Comparison of ENCODE assay signal across 10 mouse cellular contexts in genomic region chr1:187907871-187908270, GRCm38 (mm10).
A peak's percentile ranks its signal among the peaks of the same experiment; 100 is the strongest.
DNase-seq lines count a peak whose midpoint lies in the region; ATAC-seq lines count a peak whose summit lies in the region.
"Had no signal": no experiment of that assay in that cellular context is flagged by ENCODE, and none has a peak within 500 bp of the region (broad histone marks: within the 10 kb centered on the region; RNA-seq: fewer than 3 reads in every experiment).

No protein-coding gene starts in this region.

- H3K4me1 ChIP-seq in kidney, embryonic 14.5 days (ENCODE audit: control insufficient read depth, insufficient read depth, low read length): 0 out of 2 replicates have a peak, but pooled peaks cover 10% of the 10 kb centered on the region
- H3K4me1 ChIP-seq in limb, embryonic 11.5 days (ENCODE audit: control insufficient read depth, insufficient read depth, low read length): peaks cover 8% of the 10 kb centered on the region; the same call in 1 of the 2 replicates

- 6% methylated on average over 3 of the region's 3 CpGs for WGBS in kidney, embryonic 14.5 days
- 2% methylated on average over 3 of the region's 3 CpGs for WGBS in limb, embryonic 11.5 days

- no peak overlapping the region for H3K4me2 ChIP-seq in kidney, embryonic 14.5 days (replicated peaks; ENCODE audit: low read depth, low read length)
- no peak overlapping the region for H3K4me2 ChIP-seq in limb, embryonic 11.5 days (ENCODE audit: low read depth, severe bottlenecking)
- H3K4me2 ChIP-seq: hindbrain, embryonic 12.5 days had no signal

- ATAC-seq in kidney, embryonic 14.5 days (ENCODE audit: low FRiP score, low TSS enrichment): peak; percentile 90
- ATAC-seq in limb, embryonic 11.5 days (ENCODE audit: insufficient number of reproducible peaks, low FRiP score, low TSS enrichment, low read depth): peak; percentile 82

- H3K9ac ChIP-seq in kidney, embryonic 14.5 days (ENCODE audit: low read depth, low read length): no peak overlapping the region
- no peak overlapping the region for H3K9ac ChIP-seq in limb, embryonic 11.5 days (ENCODE audit: low read length)
- H3K9ac ChIP-seq: hindbrain, embryonic 12.5 days had no signal

- no peaks in the 10 kb centered on the region for H3K36me3 ChIP-seq in kidney, embryonic 14.5 days (ENCODE audit: control insufficient read depth, insufficient read depth, low read length)
- H3K36me3 ChIP-seq in limb, embryonic 11.5 days (ENCODE audit: control insufficient read depth, insufficient read depth, low read length): no peaks in the 10 kb centered on the region
- H3K36me3 ChIP-seq: hindbrain, embryonic 12.5 days had no signal

- no peaks in the 10 kb centered on the region for H3K27me3 ChIP-seq in kidney, embryonic 14.5 days (ENCODE audit: control insufficient read depth, insufficient read depth, low read length)
- H3K27me3 ChIP-seq in limb, embryonic 11.5 days (ENCODE audit: control insufficient read depth, insufficient read depth, low read length): no peaks in the 10 kb centered on the region
- H3K27me3 ChIP-seq: hindbrain, embryonic 12.5 days had no signal

- no peak overlapping the region for H3K27ac ChIP-seq in kidney, embryonic 14.5 days (ENCODE audit: low read depth, low read length)
- H3K27ac ChIP-seq in limb, embryonic 11.5 days (replicated peaks; ENCODE audit: low read depth, low read length): no peak overlapping the region
- H3K27ac ChIP-seq: hindbrain, embryonic 12.5 days; left cerebral cortex, adult 2 months had no signal

- H3K9me3 ChIP-seq in kidney, embryonic 14.5 days (ENCODE audit: control insufficient read depth, low read length): no peaks in the 10 kb centered on the region
- no peaks in the 10 kb centered on the region for H3K9me3 ChIP-seq in limb, embryonic 11.5 days (ENCODE audit: control insufficient read depth, low read length)
- H3K9me3 ChIP-seq: hindbrain, embryonic 12.5 days had no signal

- H3K4me3 ChIP-seq in kidney, embryonic 14.5 days (ENCODE audit: low read length): no peak overlapping the region
- H3K4me3 ChIP-seq in limb, embryonic 11.5 days (ENCODE audit: low read depth, low read length): no peak overlapping the region
- H3K4me3 ChIP-seq: hindbrain, embryonic 12.5 days; left cerebral cortex, adult 2 months had no signal

- no peak for DNase-seq in kidney, adult 8-10 months
- DNase-seq in R1 (ENCODE audit: low read depth, low spot score) (peak; percentile 30), MN1 (ENCODE audit: low spot score) (no peak)
- DNase-seq in embryo, embryonic 10.5 days (ENCODE audit: low spot score): peak; percentile 74
- peak; percentile 74 for DNase-seq in limb, embryonic 11.5 days (ENCODE audit: low spot score)
- no peak for DNase-seq in frontal cortex, postnatal 14 days (ENCODE audit: low spot score in 2 of 2)
- DNase-seq: lung, postnatal 14 days had no signal

Comparison
In these comparisons a context has a peak if more than half of its experiments do, and no peak if none do; other contexts are left out.
1. DNase-seq: peak in R1 (single experiment), embryo, embryonic 10.5 days (single experiment) and limb, embryonic 11.5 days (single experiment); none in kidney, adult 8-10 months (0 of 2), frontal cortex, postnatal 14 days (0 of 2) and MN1 (single experiment).